Comparison of ENCODE assay signal across 11 mouse cellular contexts in the genomic region with DNA sequence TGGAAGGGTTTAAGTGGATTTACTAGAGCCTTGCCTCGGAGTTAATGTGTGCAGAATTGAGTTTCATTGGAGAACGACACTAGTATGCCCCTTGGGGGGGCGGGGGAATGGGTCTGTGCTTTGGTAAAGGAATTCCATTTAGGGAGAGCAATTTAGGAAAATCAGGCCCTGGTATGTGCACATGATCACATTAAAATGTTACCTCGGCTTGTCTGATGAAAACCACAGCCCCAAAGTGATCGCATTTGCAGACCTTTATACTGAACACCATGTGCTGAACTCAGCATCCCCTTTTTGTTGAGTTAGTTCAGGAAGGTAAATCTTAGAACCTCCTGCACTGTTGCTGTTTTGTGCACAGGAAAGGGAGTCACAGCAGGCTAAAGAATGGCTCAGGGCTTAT.
DNase-seq lines count a peak whose midpoint lies in the region; ATAC-seq lines count a peak whose summit lies in the region.
"Had no signal": no experiment of that assay in that cellular context is flagged by ENCODE, and none has a peak within 500 bp of the region (broad histone marks: within the 10 kb centered on the region; RNA-seq: fewer than 3 reads in every experiment).

No protein-coding gene starts in this region.

- no peak overlapping the region for H3K27ac ChIP-seq in forebrain, embryonic 13.5 days
- no peak overlapping the region for H3K27ac ChIP-seq in forebrain, embryonic 12.5 days
- no peak overlapping the region for H3K27ac ChIP-seq in kidney, embryonic 16.5 days (ENCODE audit: low read length)
- H3K27ac ChIP-seq in neural tube, embryonic 15.5 days (replicated peaks): 0 out of 2 replicates have a peak overlapping the region, but pooled peaks have one; percentile 33

- no peaks in the 10 kb centered on the region for H3K27me3 ChIP-seq in forebrain, embryonic 13.5 days
- no peaks in the 10 kb centered on the region for H3K27me3 ChIP-seq in forebrain, embryonic 12.5 days
- H3K27me3 ChIP-seq in kidney, embryonic 16.5 days (ENCODE audit: insufficient read depth, low read length): no peaks in the 10 kb centered on the region
- H3K27me3 ChIP-seq in neural tube, embryonic 15.5 days (replicated peaks): no peaks in the 10 kb centered on the region
- H3K27me3 ChIP-seq: heart, embryonic 13.5 days had no signal

- peak; percentile 7 for DNase-seq in kidney, adult 11 months
- no peak for DNase-seq in neural tube, embryonic 10.5 days (ENCODE audit: extremely low spot score, low spot score)
- DNase-seq in spleen, adult 18-20 months: no peak
- DNase-seq: thymus, postnatal 36 days had no signal

- H3K9ac ChIP-seq in forebrain, embryonic 13.5 days: no peak overlapping the region
- no peak overlapping the region for H3K9ac ChIP-seq in forebrain, embryonic 12.5 days
- no peak overlapping the region for H3K9ac ChIP-seq in kidney, embryonic 16.5 days (replicated peaks; ENCODE audit: low read length)
- no peak overlapping the region for H3K9ac ChIP-seq in neural tube, embryonic 15.5 days (replicated peaks)
- H3K9ac ChIP-seq: heart, embryonic 13.5 days; liver, postnatal 0 days had no signal

- H3K4me2 ChIP-seq in forebrain, embryonic 13.5 days: no peak overlapping the region
- no peak overlapping the region for H3K4me2 ChIP-seq in forebrain, embryonic 12.5 days
- H3K4me2 ChIP-seq in kidney, embryonic 16.5 days (replicated peaks; ENCODE audit: low read depth, low read length): no peak overlapping the region
- no peak overlapping the region for H3K4me2 ChIP-seq in neural tube, embryonic 15.5 days
- H3K4me2 ChIP-seq: heart, embryonic 13.5 days had no signal

- peak; percentile 8; the same call in 1 of the 2 replicates for ATAC-seq in forebrain, embryonic 13.5 days
- ATAC-seq in forebrain, embryonic 12.5 days (ENCODE audit: low FRiP score): no peak
- no peak for ATAC-seq in kidney, embryonic 16.5 days (ENCODE audit: low FRiP score, low TSS enrichment)
- no peak for ATAC-seq in neural tube, embryonic 15.5 days (ENCODE audit: low FRiP score)
- no peak for ATAC-seq in megakaryocyte progenitor cell, adult 5-6 weeks (replicated peaks; ENCODE audit: poor library complexity)

- no peak overlapping the region for H3K4me3 ChIP-seq in forebrain, embryonic 13.5 days
- no peak overlapping the region for H3K4me3 ChIP-seq in forebrain, embryonic 12.5 days (replicated peaks)
- no peak overlapping the region for H3K4me3 ChIP-seq in kidney, embryonic 16.5 days (ENCODE audit: low read length)
- H3K4me3 ChIP-seq in neural tube, embryonic 15.5 days (replicated peaks): no peak overlapping the region
- H3K4me3 ChIP-seq: heart, embryonic 13.5 days had no signal

- peaks cover 18% of the 10 kb centered on the region for H3K4me1 ChIP-seq in forebrain, embryonic 13.5 days
- H3K4me1 ChIP-seq in forebrain, embryonic 12.5 days: peaks cover 16% of the 10 kb centered on the region; the same call in 1 of the 2 replicates
- peaks cover 10% of the 10 kb centered on the region; the same call in 1 of the 2 replicates for H3K4me1 ChIP-seq in kidney, embryonic 16.5 days (ENCODE audit: insufficient read depth, low read length)
- H3K4me1 ChIP-seq in neural tube, embryonic 15.5 days: peaks cover 6% of the 10 kb centered on the region; the same call in 1 of the 2 replicates

- no peaks in the 10 kb centered on the region for H3K36me3 ChIP-seq in forebrain, embryonic 13.5 days (ENCODE audit: poor library complexity, severe bottlenecking)
- no peaks in the 10 kb centered on the region for H3K36me3 ChIP-seq in forebrain, embryonic 12.5 days (replicated peaks)
- no peaks in the 10 kb centered on the region for H3K36me3 ChIP-seq in kidney, embryonic 16.5 days (ENCODE audit: insufficient read depth, low read length)
- no peaks in the 10 kb centered on the region for H3K36me3 ChIP-seq in neural tube, embryonic 15.5 days
- H3K36me3 ChIP-seq: heart, embryonic 13.5 days had no signal

- no peaks in the 10 kb centered on the region for H3K9me3 ChIP-seq in forebrain, embryonic 13.5 days (replicated peaks)
- H3K9me3 ChIP-seq in forebrain, embryonic 12.5 days: no peaks in the 10 kb centered on the region
- no peaks in the 10 kb centered on the region for H3K9me3 ChIP-seq in kidney, embryonic 16.5 days (ENCODE audit: low read length)
- no peaks in the 10 kb centered on the region for H3K9me3 ChIP-seq in neural tube, embryonic 15.5 days (replicated peaks)
- H3K9me3 ChIP-seq: heart, embryonic 13.5 days had no signal

- WGBS in forebrain, embryonic 13.5 days: 61% methylated on average over 5 of the region's 5 CpGs
- WGBS in forebrain, embryonic 12.5 days: 59% methylated on average over 5 of the region's 5 CpGs
- WGBS in kidney, embryonic 16.5 days: 73% methylated on average over 5 of the region's 5 CpGs
- 60% methylated on average over 5 of the region's 5 CpGs for WGBS in neural tube, embryonic 15.5 days
